Mouse (Mus musculus) hindbrain, embryonic 14.5 days (tissue): ENCODE data around the gene Tnfrsf18. TPM values are rescaled to one million over a fixed set of nuclear protein-coding genes. Genes with fewer than 3 reads are reported as not detected.

Source experiments
- ATAC-seq: fragments of 200-750 bp; cut with Nextera tagmentation; 2 replicates; pipeline ENCODE4 v1.8.0; 2017; ENCODE audit warnings: moderate number of reproducible peaks, mild to moderate bottlenecking, moderate TSS enrichment, moderate library complexity; ENCODE audit not compliant: low FRiP score
- DNase-seq: peaks from one replicate; pipeline ENCODE4 v3.0.0-alpha.2; 2015; ENCODE audit warnings: low spot score
- H3K27ac ChIP-seq: fragments of 300-500 bp; sonication (generic); 2 replicates; pipeline ENCODE4 v1.5.1; 2014; ENCODE audit warnings: mild to moderate bottlenecking, moderate library complexity
- H3K27me3 ChIP-seq: fragments of 300-500 bp; sonication (generic); 2 replicates; pipeline ENCODE4 v1.6.1; 2014; ENCODE audit warnings: mild to moderate bottlenecking, low read length, mixed read lengths; ENCODE audit not compliant: control insufficient read depth, insufficient read depth
- H3K36me3 ChIP-seq: fragments of 300-500 bp; sonication (generic); replicated peaks from 2 replicates; pipeline ENCODE4 v1.6.1; 2014; ENCODE audit not compliant: control insufficient read depth, insufficient read depth
- H3K4me1 ChIP-seq: fragments of 300-500 bp; sonication (generic); replicated peaks from 2 replicates; pipeline ENCODE4 v1.6.1; 2014; ENCODE audit warnings: antibody characterized with exemption, low read length, mixed read lengths; ENCODE audit not compliant: control insufficient read depth, insufficient read depth
- H3K4me2 ChIP-seq: fragments of 300-500 bp; sonication (generic); replicated peaks from 2 replicates; pipeline ENCODE4 v1.6.1; 2014; ENCODE audit warnings: mild to moderate bottlenecking, moderate library complexity
- H3K4me3 ChIP-seq: fragments of 300-500 bp; sonication (generic); replicated peaks from 2 replicates; pipeline ENCODE4 v1.5.1; 2014; ENCODE audit warnings: mild to moderate bottlenecking, low read length
- H3K9ac ChIP-seq: fragments of 300-500 bp; sonication (generic); 2 replicates; pipeline ENCODE4 v1.6.1; 2014
- H3K9me3 ChIP-seq: fragments of 300-500 bp; sonication (generic); 2 replicates; pipeline ENCODE4 v1.6.1; 2016; ENCODE audit warnings: low read length; ENCODE audit not compliant: control insufficient read depth
- WGBS: fragments of 180-500 bp; shearing (Covaris S2); extraction: QIAGEN DNeasy Blood & Tissue Kit; methylation state at CpG from one replicate; pipeline ENCODE4 v1.1.7; 2014; 5-methylcytosine and 5-hydroxymethylcytosine counted together
- polyA plus RNA-seq: library from polyadenylated mRNA; unstranded; fragments of >200 nt; fragmentation: Nextera tagmentation; extraction: Ambion mirVana; gene quantifications from 2 replicates; pipeline ENCODE4 v1.2.1, GENCODE M21; 2014

Tnfrsf18 gene
- polyA plus RNA-seq, 1 experiment from 2014 or later: 1.9 TPM

DNA sequence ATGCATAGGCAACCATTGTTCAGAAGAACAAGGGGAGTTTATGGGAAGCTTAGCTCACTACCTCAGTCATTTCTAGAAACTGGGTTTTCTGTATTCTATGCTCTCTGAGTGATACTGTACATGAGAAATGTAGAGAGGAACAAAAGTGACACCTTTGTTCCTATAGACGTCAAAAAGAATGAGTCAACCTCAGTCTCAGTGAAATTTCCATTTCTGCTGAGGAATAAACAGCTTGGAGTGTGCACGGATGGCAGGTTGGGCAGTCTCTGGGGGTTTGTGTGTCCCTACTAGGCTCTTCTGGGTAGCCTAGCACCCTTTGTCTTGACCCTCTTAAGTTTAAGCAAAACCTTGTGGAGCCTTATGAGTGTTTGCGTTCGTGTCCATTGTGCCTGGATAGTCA is 17.6 kb upstream of the Tnfrsf18 start:
- Histone ChIP-seq H3K9me3 (no peaks in the 10 kb centered on the region), H3K27me3 (no peaks in the 10 kb centered on the region), H3K4me2 (no peak overlapping the region), H3K4me1 (no peaks in the 10 kb centered on the region), H3K27ac (no peak overlapping the region), H3K36me3 (peaks cover 98% of the 10 kb centered on the region), H3K9ac (no peak overlapping the region), H3K4me3 (no peak overlapping the region)
- ATAC-seq (no peak), DNase-seq (no peak)
- WGBS: 97% methylated on average over 4 of the region's 4 CpGs

- H3K36me3 ChIP-seq: peaks cover 59% of the 10 kb centered on the region
Measured at GRCm38 (mm10) chr4:156013637-156014036, 12.3 kb upstream of the Tnfrsf18 start, which contains the start of gene Tnfrsf4. TSS of gene Tnfrsf4 (plus strand) at chr4:156013843.

DNA sequence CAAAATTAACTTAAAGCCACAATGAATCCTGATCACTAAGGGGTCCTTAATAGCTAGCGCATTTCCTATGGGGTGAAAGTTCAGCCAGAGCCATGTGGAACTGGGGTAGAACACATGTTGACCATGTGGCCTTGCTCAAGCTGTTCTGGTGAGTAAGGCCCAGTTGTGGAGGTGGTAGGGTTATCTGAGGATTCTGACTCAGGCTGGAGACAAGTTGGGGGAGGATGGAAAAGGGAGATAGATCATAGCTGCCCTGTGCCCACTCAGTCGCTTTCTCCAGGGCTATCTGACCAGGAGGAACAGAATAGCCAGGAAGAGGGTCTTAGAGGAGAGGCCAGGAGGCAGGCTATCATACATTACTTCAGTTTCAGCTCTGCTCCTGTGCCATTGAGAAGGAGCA is 11.5 kb upstream of the Tnfrsf18 start:
- no peak for ATAC-seq
- no peak overlapping the region for H3K4me2 ChIP-seq
- H3K36me3 ChIP-seq: peaks cover 51% of the 10 kb centered on the region
- 96% methylated on average over 2 of the region's 2 CpGs for WGBS
- no peak overlapping the region for H3K9ac ChIP-seq
- H3K27ac ChIP-seq: no peak overlapping the region
- H3K4me1 ChIP-seq: no peaks in the 10 kb centered on the region
- H3K9me3 ChIP-seq: no peaks in the 10 kb centered on the region
- no peak for DNase-seq
- no peaks in the 10 kb centered on the region for H3K27me3 ChIP-seq
- H3K4me3 ChIP-seq: no peak overlapping the region

More at GRCm38 (mm10) chr4:156013637-156014036, 12.3 kb upstream of the Tnfrsf18 start, which contains the start of gene Tnfrsf4:
- no peak within 1 kb of the TSS for H3K4me2 ChIP-seq
- no peaks in the 10 kb centered on the region for H3K27me3 ChIP-seq
- WGBS: 86% methylated on average over 8 of the region's 8 CpGs
- no peak for ATAC-seq
- H3K27ac ChIP-seq: no peak within 1 kb of the TSS
- H3K4me1 ChIP-seq: no peaks in the 10 kb centered on the region
- no peak within 1 kb of the TSS for H3K9ac ChIP-seq
- no peak within 1 kb of the TSS for H3K4me3 ChIP-seq
- DNase-seq: no peak
- H3K9me3 ChIP-seq: no peaks in the 10 kb centered on the region

GRCm38 (mm10) chr4:156019771-156020170 is 6.2 kb upstream of the Tnfrsf18 start:
- no peaks in the 10 kb centered on the region for H3K4me1 ChIP-seq
- H3K27ac ChIP-seq: no peak overlapping the region
- H3K4me3 ChIP-seq: no peak overlapping the region
- H3K9me3 ChIP-seq: no peaks in the 10 kb centered on the region
- DNase-seq (no peak), ATAC-seq (no peak)
- peaks cover 12% of the 10 kb centered on the region; the same call in 1 of the 2 replicates for H3K36me3 ChIP-seq
- no peaks in the 10 kb centered on the region for H3K27me3 ChIP-seq
- H3K4me2 ChIP-seq: no peak overlapping the region
- H3K9ac ChIP-seq: no peak overlapping the region
- 88% methylated on average over 12 of the region's 12 CpGs for WGBS

GRCm38 (mm10) chr4:156021381-156021780 is 4.6 kb upstream of the Tnfrsf18 start:
- Histone ChIP-seq H3K36me3 (peaks cover 5% of the 10 kb centered on the region; the same call in 1 of the 2 replicates), H3K4me2 (no peak overlapping the region), H3K4me3 (no peak overlapping the region), H3K27me3 (no peaks in the 10 kb centered on the region), H3K27ac (no peak overlapping the region), H3K9ac (no peak overlapping the region), H3K4me1 (no peaks in the 10 kb centered on the region), H3K9me3 (no peaks in the 10 kb centered on the region)
- DNase-seq: no peak
- no peak for ATAC-seq
- 76% methylated on average over 3 of the region's 3 CpGs for WGBS

GRCm38 (mm10) chr4:156021942-156022419 is 4.0 kb upstream of the Tnfrsf18 start:
- no peak overlapping the region for H3K4me3 ChIP-seq
- no peaks in the 10 kb centered on the region for H3K27me3 ChIP-seq
- DNase-seq (no peak), ATAC-seq (no peak)
- H3K4me2 ChIP-seq: no peak overlapping the region
- H3K27ac ChIP-seq: no peak overlapping the region
- H3K9me3 ChIP-seq: no peaks in the 10 kb centered on the region
- H3K9ac ChIP-seq: no peak overlapping the region
- H3K36me3 ChIP-seq: peaks cover 3% of the 10 kb centered on the region; the same call in 1 of the 2 replicates
- 84% methylated on average over 9 of the region's 9 CpGs for WGBS
- no peaks in the 10 kb centered on the region for H3K4me1 ChIP-seq

DNA sequence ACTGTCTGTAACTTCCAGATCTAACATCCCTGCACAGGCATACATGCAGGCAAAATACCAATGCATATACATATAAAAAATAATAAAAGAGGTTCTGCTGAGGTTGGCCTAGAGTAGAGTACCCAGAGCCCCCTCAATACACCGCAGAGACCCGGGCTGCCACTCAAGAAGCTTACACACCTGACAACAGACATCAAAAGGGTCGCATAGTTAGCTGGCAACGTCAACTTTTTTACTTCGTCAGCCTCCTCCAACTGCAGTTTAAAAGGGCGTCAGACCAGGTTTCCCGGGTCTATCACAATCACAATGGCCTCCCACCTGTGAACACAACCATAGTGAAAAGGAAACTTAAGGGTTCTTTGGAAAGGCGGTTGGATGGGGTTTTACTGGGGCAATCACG is 2.4 kb upstream of the Tnfrsf18 start:
- Histone ChIP-seq H3K4me2 (no peak overlapping the region), H3K9me3 (no peaks in the 10 kb centered on the region), H3K4me1 (no peaks in the 10 kb centered on the region), H3K27me3 (no peaks in the 10 kb centered on the region), H3K9ac (no peak overlapping the region), H3K4me3 (no peak overlapping the region), H3K36me3 (peaks cover 16% of the 10 kb centered on the region), H3K27ac (no peak overlapping the region)
- 88% methylated on average over 9 of the region's 9 CpGs for WGBS
- ATAC-seq (no peak), DNase-seq (no peak)

DNA sequence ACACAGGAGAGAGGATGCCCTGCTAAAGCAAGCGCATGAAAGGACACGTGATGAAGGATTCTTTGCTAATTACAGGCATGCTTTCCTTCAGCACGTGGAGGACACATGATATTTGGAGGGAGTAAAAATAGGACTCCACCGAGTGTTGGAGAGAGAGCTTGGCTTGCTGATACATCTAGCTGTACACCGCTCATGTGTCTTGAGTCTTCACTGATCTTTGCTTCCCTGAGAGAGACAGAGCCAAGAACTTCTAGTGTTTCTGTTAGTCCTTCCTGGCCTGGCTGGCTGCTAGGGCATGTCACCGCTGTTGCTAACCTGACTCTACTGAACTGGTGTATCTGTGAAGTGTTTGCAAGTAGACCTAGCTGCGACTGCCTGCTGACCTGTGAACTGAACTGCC is 1.8 kb upstream of the Tnfrsf18 start:
- no peak for ATAC-seq
- no peak overlapping the region for H3K9ac ChIP-seq
- no peak overlapping the region for H3K4me2 ChIP-seq
- WGBS: 96% methylated on average over 7 of the region's 7 CpGs
- H3K27me3 ChIP-seq: no peaks in the 10 kb centered on the region
- no peak for DNase-seq
- no peaks in the 10 kb centered on the region for H3K4me1 ChIP-seq
- no peak overlapping the region for H3K27ac ChIP-seq
- peaks cover 19% of the 10 kb centered on the region for H3K36me3 ChIP-seq
- H3K9me3 ChIP-seq: no peaks in the 10 kb centered on the region
- no peak overlapping the region for H3K4me3 ChIP-seq

- Histone ChIP-seq H3K27ac (no peak overlapping the region), H3K27me3 (no peaks in the 10 kb centered on the region), H3K4me1 (peaks cover 22% of the 10 kb centered on the region), H3K9ac (no peak overlapping the region), H3K9me3 (no peaks in the 10 kb centered on the region), H3K4me2 (no peak overlapping the region), H3K4me3 (no peak overlapping the region), H3K36me3 (peaks cover 17% of the 10 kb centered on the region; the same call in 1 of the 2 replicates)
- WGBS: 92% methylated on average over 7 of the region's 7 CpGs
- DNase-seq (no peak), ATAC-seq (no peak)
Measured at GRCm38 (mm10) chr4:156028580-156028979, 2.6 kb downstream of the Tnfrsf18 start.

DNA sequence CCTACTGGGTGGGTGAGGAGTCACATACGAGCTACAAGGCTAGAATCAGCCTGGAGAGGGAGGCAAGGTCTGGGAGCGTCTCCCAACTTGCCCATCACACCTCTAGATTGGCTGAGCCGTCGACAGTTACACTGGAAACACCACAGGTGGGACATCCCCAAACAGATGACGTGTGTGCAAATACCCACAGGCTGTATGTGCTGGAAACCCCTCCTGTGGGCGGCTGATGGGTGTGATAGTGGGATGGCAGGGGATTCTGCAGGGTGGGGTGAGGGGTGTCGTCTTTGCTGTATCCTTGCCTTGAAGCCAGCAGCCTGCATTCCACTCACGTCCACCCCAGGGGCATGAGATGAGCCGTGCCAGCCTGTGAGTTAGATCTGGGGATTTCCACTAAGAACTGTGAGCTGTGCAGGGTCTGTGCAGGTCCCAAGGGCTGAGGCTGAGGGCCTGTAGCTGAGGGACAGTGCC is 4.7 kb downstream of the Tnfrsf18 start:
- H3K9me3 ChIP-seq: no peaks in the 10 kb centered on the region
- peak overlapping the region; percentile 60 for H3K9ac ChIP-seq
- ATAC-seq (no peak), DNase-seq (no peak)
- peaks cover 22% of the 10 kb centered on the region for H3K4me1 ChIP-seq
- WGBS: 57% methylated on average over 9 of the region's 9 CpGs
- H3K36me3 ChIP-seq: peaks cover 17% of the 10 kb centered on the region; the same call in 1 of the 2 replicates
- H3K27ac ChIP-seq: peak overlapping the region; percentile 81
- H3K27me3 ChIP-seq: peaks cover 17% of the 10 kb centered on the region
- H3K4me3 ChIP-seq: peak overlapping the region; percentile 45
- peak overlapping the region; percentile 78 for H3K4me2 ChIP-seq
